In genomic region chr3:89481488-89481887, GRCm38 (mm10) we compare ENCODE assay signal across 10 mouse cellular contexts. TPM values are rescaled to one million over a fixed set of nuclear protein-coding genes. Genes with fewer than 3 reads are reported as not detected.
DNase-seq lines count a peak whose midpoint lies in the region; ATAC-seq and TF ChIP-seq lines count a peak whose summit lies in the region.
"Had no signal": no experiment of that assay in that cellular context is flagged by ENCODE, and none has a peak within 500 bp of the region (broad histone marks: within the 10 kb centered on the region; RNA-seq: fewer than 3 reads in every experiment).

No protein-coding gene starts in this region.

- ATAC-seq in kidney, embryonic 16.5 days (ENCODE audit: low FRiP score, low TSS enrichment): no peak

- no peaks in the 10 kb centered on the region for H3K4me1 ChIP-seq in kidney, embryonic 16.5 days (ENCODE audit: insufficient read depth, low read length)
- no peaks in the 10 kb centered on the region for H3K4me1 ChIP-seq in ES-Bruce4 (ENCODE audit: control insufficient read depth, insufficient read depth, low read length)
- H3K4me1 ChIP-seq: neural tube, embryonic 12.5 days had no signal

- no peaks in the 10 kb centered on the region for H3K36me3 ChIP-seq in kidney, embryonic 16.5 days (ENCODE audit: insufficient read depth, low read length)
- no peaks in the 10 kb centered on the region for H3K36me3 ChIP-seq in ES-Bruce4 (ENCODE audit: control insufficient read depth, insufficient read depth, low read length, poor library complexity, severe bottlenecking)
- H3K36me3 ChIP-seq: embryonic facial prominence, embryonic 13.5 days; neural tube, embryonic 12.5 days had no signal

- peak; percentile 81 for TF ChIP-seq CTCF in ES-Bruce4 (IDR thresholded peaks at IDR 0.05; ENCODE audit: low read depth, low read length)

- peak; percentile 40 for DNase-seq in kidney, postnatal 10 days
- DNase-seq in c-Kit-positive CD71-positive TER-119-negative erythroid progenitor cells, embryonic 14.5 days (ENCODE audit: low read depth): peak; percentile 49
- peak; percentile 63 for DNase-seq in retina, postnatal 1 day
- DNase-seq in gastrocnemius, postnatal 25 days: no peak
- DNase-seq in cerebellum, adult 9-11 months: no peak
- no peak for DNase-seq in right cerebral cortex, postnatal 10 days (ENCODE audit: low spot score in 2 of 2)

- no peak overlapping the region for H3K4me3 ChIP-seq in kidney, embryonic 16.5 days (ENCODE audit: low read length)
- H3K4me3 ChIP-seq in ES-Bruce4 (ENCODE audit: low read depth, low read length): peak overlapping the region; percentile 30
- H3K4me3 ChIP-seq: embryonic facial prominence, embryonic 13.5 days; neural tube, embryonic 12.5 days had no signal

- TF ChIP-seq POLR2A in ES-Bruce4 (IDR thresholded peaks at IDR 0.05; ENCODE audit: insufficient read depth, low read length): no peak

- H3K27ac ChIP-seq in kidney, embryonic 16.5 days (ENCODE audit: low read length): no peak overlapping the region
- no peak overlapping the region for H3K27ac ChIP-seq in ES-Bruce4 (ENCODE audit: insufficient read depth, low read length)
- H3K27ac ChIP-seq: embryonic facial prominence, embryonic 13.5 days; neural tube, embryonic 12.5 days had no signal

- peaks cover 3% of the 10 kb centered on the region; the same call in 1 of the 2 replicates for H3K27me3 ChIP-seq in kidney, embryonic 16.5 days (ENCODE audit: insufficient read depth, low read length)
- no peaks in the 10 kb centered on the region for H3K27me3 ChIP-seq in ES-Bruce4 (ENCODE audit: control insufficient read depth, insufficient read depth, low read length, poor library complexity, severe bottlenecking)
- H3K27me3 ChIP-seq: neural tube, embryonic 12.5 days had no signal

- no peak for TF ChIP-seq EP300 in ES-Bruce4 (IDR thresholded peaks at IDR 0.05; ENCODE audit: insufficient read depth, low read depth, low read length)

- 45% methylated on average over 2 of the region's 2 CpGs for WGBS in kidney, embryonic 16.5 days

- no peaks in the 10 kb centered on the region; the same call in 1 of the 2 replicates for H3K9me3 ChIP-seq in kidney, embryonic 16.5 days (ENCODE audit: low read length)
- H3K9me3 ChIP-seq in ES-Bruce4 (replicated peaks; ENCODE audit: control insufficient read depth, insufficient read depth, low read length, poor library complexity, severe bottlenecking): no peaks in the 10 kb centered on the region
- H3K9me3 ChIP-seq: embryonic facial prominence, embryonic 13.5 days; neural tube, embryonic 12.5 days had no signal

- no peak overlapping the region for H3K4me2 ChIP-seq in kidney, embryonic 16.5 days (replicated peaks; ENCODE audit: low read depth, low read length)
- H3K4me2 ChIP-seq: embryonic facial prominence, embryonic 13.5 days; neural tube, embryonic 12.5 days had no signal

- H3K9ac ChIP-seq in kidney, embryonic 16.5 days (replicated peaks; ENCODE audit: low read length): no peak overlapping the region
- no peak overlapping the region for H3K9ac ChIP-seq in ES-Bruce4 (ENCODE audit: low read depth, poor library complexity, severe bottlenecking)
- H3K9ac ChIP-seq: embryonic facial prominence, embryonic 13.5 days; neural tube, embryonic 12.5 days had no signal

RNA-seq across cellular contexts. Expression of gene Pmvk, which starts 27.1 kb away (rescaled TPM):
- 56.1 and 59.3 TPM in 2 replicates for polyA plus RNA-seq in kidney, embryonic 16.5 days (2015; fragmentation: Nextera tagmentation; extraction: Ambion mirVana)
- 48.3 and 51.9 TPM in 2 replicates for polyA plus RNA-seq in ES-Bruce4 (2011; ENCODE audit: insufficient read depth, insufficient read length, low read depth, missing spikeins)
- 1 to 10 TPM; 5.3 to 7.4 TPM for total RNA-seq in gastrocnemius, postnatal 25 days (2021)

RNA-seq across cellular contexts. Expression of gene Kcnn3, which starts 38.5 kb away (rescaled TPM):
- 2.5 and 2.6 TPM in 2 replicates for polyA plus RNA-seq in kidney, embryonic 16.5 days (2015; fragmentation: Nextera tagmentation; extraction: Ambion mirVana)
- 0.93 and 1.0 TPM in 2 replicates for polyA plus RNA-seq in ES-Bruce4 (2011; ENCODE audit: insufficient read depth, insufficient read length, low read depth, missing spikeins)
- total RNA-seq in gastrocnemius, postnatal 25 days (2021): 1 to 10 TPM; 2.5 to 5.8 TPM

RNA-seq across cellular contexts. Expression of gene Pbxip1, which starts 45.0 kb away (rescaled TPM):
- 47.5 and 51.7 TPM in 2 replicates for polyA plus RNA-seq in kidney, embryonic 16.5 days (2015; fragmentation: Nextera tagmentation; extraction: Ambion mirVana)
- polyA plus RNA-seq in ES-Bruce4 (2011; ENCODE audit: insufficient read depth, insufficient read length, low read depth, missing spikeins): 12.2 and 13.6 TPM in 2 replicates
- total RNA-seq in gastrocnemius, postnatal 25 days (2021): 100 to 1,000 TPM; 179 to 196 TPM

RNA-seq across cellular contexts. Expression of gene Pygo2, which starts 51.5 kb away (rescaled TPM):
- 38.9 and 41.2 TPM in 2 replicates for polyA plus RNA-seq in kidney, embryonic 16.5 days (2015; fragmentation: Nextera tagmentation; extraction: Ambion mirVana)
- polyA plus RNA-seq in ES-Bruce4 (2011; ENCODE audit: insufficient read depth, insufficient read length, low read depth, missing spikeins): 41.7 and 43.3 TPM in 2 replicates
- 10 to 100 TPM in 1 of 2 experiments, 1 to 10 TPM in 1; 9.2 to 11.1 TPM for total RNA-seq in gastrocnemius, postnatal 25 days (2021)

Comparison
In these comparisons a context has a peak if more than half of its experiments do, and no peak if none do; other contexts are left out.
1. DNase-seq: peak in kidney, postnatal 10 days (single experiment), c-Kit-positive CD71-positive TER-119-negative erythroid progenitor cells, embryonic 14.5 days (single experiment) and retina, postnatal 1 day (single experiment); none in gastrocnemius, postnatal 25 days (single experiment), cerebellum, adult 9-11 months (single experiment) and right cerebral cortex, postnatal 10 days (0 of 2).